Mouse (Mus musculus) erythroblast, adult 5-6 weeks (primary cell): Measurements from ENCODE around the gene Prr5. TPM values are rescaled to one million over a fixed set of nuclear protein-coding genes. Genes with fewer than 3 reads are reported as not detected.
"Not testable (repeated sequence)": the region's sequence is repeated elsewhere in the genome, so short reads cannot be mapped to it uniquely, and the experiment has no call there.

Source experiments
- ATAC-seq: replicated peaks from 2 replicates; pipeline ENCODE4 v1.8.0; 2016; ENCODE audit warnings: moderate number of reproducible peaks, mild to moderate bottlenecking, moderate TSS enrichment, inconsistent platforms; ENCODE audit not compliant: poor library complexity, low FRiP score, severe bottlenecking
- total RNA-seq, 2 experiments: library from RNA; stranded (forward) in 1 of 2; stranded (reverse) in 1 of 2; fragments of 150-400 nt in 1 of 2; fragments of 200-764, 138-1000 nt in 1 of 2; gene quantifications; 2 replicates each; pipeline versions ENCODE4 v1.2.3 to v1.2.4; 2015 to 2017; ENCODE audit warnings: low replicate concordance in 2 of 2

Prr5 gene
- total RNA-seq, 2 experiments from 2014 or later = 0.09 TPM; not detected in 1

DNA sequence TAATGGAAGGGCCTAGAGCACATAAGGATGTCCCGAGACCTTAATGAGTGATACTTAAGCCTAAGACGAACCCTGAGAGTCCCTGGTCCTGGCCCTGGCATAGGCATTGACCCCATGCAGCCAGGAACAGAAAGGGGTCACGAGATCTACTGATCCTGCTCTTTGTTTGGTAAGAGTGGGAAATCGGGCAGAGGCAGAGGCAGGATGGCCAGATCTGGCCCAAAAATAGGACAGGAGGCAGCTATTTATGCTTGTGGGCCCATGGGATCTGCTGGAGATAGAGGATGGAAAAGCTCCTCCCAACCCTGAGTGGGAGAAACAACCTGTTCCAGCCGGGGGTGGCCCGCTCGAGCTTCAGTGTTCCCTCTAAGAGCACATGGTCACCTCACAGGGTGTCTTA, 34.6 kb downstream of the Prr5 start:
- ATAC-seq = no peak

- ATAC-seq = no peak
These were observed 36.0 kb downstream of the Prr5 start for GRCm38 (mm10) chr15:84705351-84705901.

GRCm38 (mm10) chr15:84706983-84707619, 37.7 kb downstream of the Prr5 start:
- ATAC-seq = no peak

DNA sequence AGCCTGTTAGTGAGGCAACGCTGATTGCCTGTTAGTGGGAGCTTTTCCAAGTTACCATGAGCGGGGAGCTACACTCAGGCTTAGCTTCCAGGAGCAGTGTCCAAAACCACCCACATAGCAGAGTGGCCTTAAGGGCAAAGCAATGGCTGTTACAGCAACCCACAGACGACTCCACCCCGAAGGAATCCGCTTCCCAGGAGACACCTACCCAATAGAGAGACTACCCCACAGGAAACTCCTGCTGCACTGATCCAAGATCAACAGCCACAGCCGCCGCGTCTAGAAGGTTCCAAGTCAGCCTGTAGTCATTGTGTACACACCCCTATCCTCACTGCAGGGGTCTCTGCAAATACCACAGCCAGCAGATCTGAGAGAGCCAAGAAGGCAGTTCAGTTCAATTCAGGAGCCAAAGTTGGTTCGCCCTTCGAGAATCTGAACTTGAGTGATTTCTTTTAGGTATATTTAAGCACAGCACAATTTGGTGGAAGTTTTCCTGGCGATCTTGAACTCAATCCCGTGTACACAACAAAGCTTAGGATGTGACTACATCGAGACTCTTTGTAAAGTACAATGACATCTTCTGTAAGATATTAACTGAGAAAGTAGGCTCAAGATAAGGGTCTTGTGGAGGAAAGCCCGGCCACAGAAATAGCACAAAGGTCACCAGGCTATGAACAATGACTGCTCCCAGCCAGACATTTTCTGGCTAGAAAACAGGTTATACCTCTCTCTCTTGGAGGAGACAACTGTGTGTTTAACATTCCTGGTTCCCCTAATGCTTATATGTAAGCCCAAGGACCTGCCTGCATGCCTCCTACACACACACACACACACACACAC, 43.4 kb downstream of the Prr5 start:
- no peak for ATAC-seq

GRCm38 (mm10) chr15:84714730-84715129, 45.3 kb downstream of the Prr5 start:
- ATAC-seq = no peak

- ATAC-seq = no peak
These were observed 45.7 kb downstream of the Prr5 start for GRCm38 (mm10) chr15:84715132-84715531.

- not testable (repeated sequence) for ATAC-seq
These were observed 48.3 kb downstream of the Prr5 start for GRCm38 (mm10) chr15:84717570-84718270.

DNA sequence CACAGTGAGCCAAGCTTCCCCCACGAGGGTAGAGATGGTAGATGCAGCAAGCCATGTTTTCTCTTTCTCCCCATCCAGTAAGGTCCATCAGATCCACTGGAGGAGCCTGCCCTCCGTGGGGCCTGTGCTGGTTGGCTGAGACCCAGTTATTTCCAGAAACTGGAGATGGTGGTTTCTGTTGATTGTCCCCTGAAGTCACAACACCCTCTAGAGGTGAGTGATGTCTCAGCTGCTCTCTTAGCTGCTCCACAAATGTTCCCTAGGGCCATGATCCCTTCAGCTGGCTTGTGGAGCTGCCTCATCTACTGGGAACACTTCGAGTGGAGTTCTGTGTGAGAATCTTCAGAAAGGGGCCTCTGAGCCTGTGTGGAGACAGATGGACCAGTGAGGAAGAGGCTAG, 49.4 kb downstream of the Prr5 start:
- ATAC-seq = no peak

GRCm38 (mm10) chr15:84719791-84720190, 50.4 kb downstream of the Prr5 start, which contains the start of gene Arhgap8:
Gene Arhgap8, plus strand, starts transcription at chr15:84720052.
- ATAC-seq = no peak

- no peak for ATAC-seq
These were observed 51.1 kb downstream of the Prr5 start for GRCm38 (mm10) chr15:84720291-84721204.

- ATAC-seq = not testable (repeated sequence)
These were observed 54.2 kb downstream of the Prr5 start for GRCm38 (mm10) chr15:84723656-84724055.

GRCm38 (mm10) chr15:84724199-84724598, 54.8 kb downstream of the Prr5 start:
- no peak for ATAC-seq

DNA sequence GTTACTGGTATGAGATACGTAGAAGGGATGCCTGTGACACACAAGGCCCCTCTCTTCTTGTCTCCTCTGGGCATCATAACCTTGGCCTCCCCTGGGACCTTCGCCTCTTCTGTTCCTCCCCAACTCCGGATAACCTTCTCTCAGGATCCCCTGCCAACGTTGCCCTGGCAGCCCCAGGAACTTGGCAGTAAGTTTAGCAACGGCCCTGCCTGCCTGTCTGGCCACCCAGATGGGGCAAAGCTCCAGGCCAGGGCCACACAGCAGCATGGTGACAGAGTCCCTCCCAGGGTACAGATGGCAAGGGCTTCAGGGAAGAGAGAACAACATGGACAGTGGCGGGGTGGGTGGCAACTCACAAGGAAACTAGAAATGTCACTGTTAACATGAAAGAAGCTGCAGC, 60.3 kb downstream of the Prr5 start:
- ATAC-seq = no peak

DNA sequence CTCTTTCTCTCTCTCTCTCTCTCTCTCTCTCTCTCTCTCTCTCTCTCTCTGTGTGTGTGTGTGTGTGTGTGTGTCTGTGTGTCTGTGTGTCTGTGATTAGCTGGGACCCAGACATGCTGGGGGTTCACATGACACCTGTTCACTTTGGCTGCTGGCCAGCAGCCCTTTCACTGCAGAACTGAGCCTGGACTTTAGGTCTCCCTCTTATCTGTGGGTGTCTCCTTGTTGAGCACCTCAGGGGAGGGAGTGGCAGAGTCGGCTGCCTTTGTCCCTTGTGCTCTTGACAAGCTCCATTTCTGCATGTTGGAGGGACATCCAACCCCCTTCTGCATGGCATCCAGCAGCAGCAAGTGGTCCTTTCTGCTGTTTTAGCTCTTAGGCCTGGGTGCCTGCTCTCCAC, 61.5 kb downstream of the Prr5 start:
- no peak for ATAC-seq

DNA sequence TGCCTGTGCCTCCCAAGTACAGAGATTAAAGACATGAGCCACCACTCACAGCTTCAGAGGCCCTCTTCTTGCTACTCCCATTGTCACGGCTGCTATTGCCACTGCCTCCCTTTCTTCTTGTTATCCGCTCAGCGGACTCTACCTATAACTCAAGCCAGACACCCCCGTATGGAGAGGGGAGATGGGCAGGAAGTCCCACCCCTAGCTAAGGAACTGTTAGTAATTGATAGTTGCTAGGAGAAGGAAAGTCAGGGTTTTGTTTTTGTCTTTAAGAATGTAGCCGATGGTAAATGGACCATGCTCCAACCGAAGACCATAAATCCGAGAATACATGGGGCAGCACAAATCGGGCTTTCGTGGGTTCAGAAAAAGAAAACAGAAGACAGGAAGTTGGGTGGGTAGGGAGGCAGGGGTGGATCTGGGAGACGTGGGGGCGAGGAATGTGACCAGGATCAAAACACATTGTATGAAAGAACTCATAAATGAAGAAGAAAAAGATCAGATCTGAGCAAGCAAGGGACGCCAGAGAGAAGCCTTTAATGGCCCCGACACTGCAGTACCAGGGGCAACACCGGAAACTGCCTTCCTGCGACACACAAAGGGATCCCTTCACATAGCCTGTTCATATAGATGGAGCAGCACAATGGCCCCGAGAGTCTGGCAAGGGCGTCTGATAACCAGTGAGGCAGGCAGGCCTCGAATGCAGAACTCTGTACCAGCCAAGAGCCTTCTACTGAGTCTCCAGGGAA, 62.4 kb downstream of the Prr5 start:
- no peak for ATAC-seq

GRCm38 (mm10) chr15:84732425-84732749, 63.0 kb downstream of the Prr5 start:
- no peak for ATAC-seq

- ATAC-seq = no peak
These were observed 67.0 kb downstream of the Prr5 start for GRCm38 (mm10) chr15:84736346-84736993.

DNA sequence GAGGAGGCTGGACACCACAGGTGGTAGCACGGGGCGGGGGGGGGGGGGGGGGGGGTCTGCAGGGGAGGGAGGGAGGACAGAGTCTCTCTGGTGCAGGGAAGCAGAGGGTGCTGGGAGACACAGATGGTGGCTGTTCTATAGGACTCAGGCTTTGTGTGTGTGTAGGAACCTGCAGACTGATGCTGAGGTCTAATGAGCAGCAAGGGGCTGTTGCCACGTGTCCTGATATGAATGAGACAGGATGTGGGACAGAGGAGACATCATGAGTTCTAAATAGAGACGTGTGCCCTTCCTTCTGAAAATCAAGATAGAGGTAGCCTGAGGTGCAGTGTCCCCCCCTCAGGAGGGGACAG, 67.5 kb downstream of the Prr5 start:
- no peak for ATAC-seq
